Mouse (Mus musculus) cortical plate, adult 2 months (tissue): ENCODE data around the gene Rarres1. TPM values are rescaled to one million over a fixed set of nuclear protein-coding genes. Genes with fewer than 3 reads are reported as not detected.

Experiments used
- H3K27ac ChIP-seq: fragments of 200-500 bp; 2 replicates; pipeline ENCODE4 v1.5.1; 2012; ENCODE audit warnings: low read length, control low read depth, inconsistent platforms; ENCODE audit not compliant: insufficient read depth
- H3K4me1 ChIP-seq: fragments of 200-500 bp; 2 replicates; pipeline ENCODE4 v1.6.1; 2011; ENCODE audit warnings: low read length; ENCODE audit not compliant: control insufficient read depth, insufficient read depth
- H3K4me3 ChIP-seq: fragments of 200-500 bp; 2 replicates; pipeline ENCODE4 v1.5.1; 2011; ENCODE audit warnings: mild to moderate bottlenecking, low read length, control low read depth; ENCODE audit not compliant: insufficient read depth
- CTCF ChIP-seq: fragments of 200-500 bp; IDR thresholded peaks from 2 replicates; pipeline ENCODE4 v1.5.1; 2011; ENCODE audit warnings: mild to moderate bottlenecking, control low read depth, low read length; ENCODE audit not compliant: insufficient read depth; ENCODE audit errors: extremely low read depth
- POLR2A ChIP-seq: fragments of 200-500 bp; IDR thresholded peaks from 2 replicates; pipeline ENCODE4 v1.6.1; 2011; ENCODE audit warnings: mild to moderate bottlenecking, low read length, control low read depth; ENCODE audit not compliant: insufficient read depth; ENCODE audit errors: extremely low read depth
- polyA plus RNA-seq: library from polyadenylated mRNA; depleted of rRNA; stranded (reverse); fragments of >200 nt; gene quantifications from 2 replicates; pipeline ENCODE4 v1.2.3, GENCODE M21; 2012

Gene Rarres1
- polyA plus RNA-seq, 1 experiment = 1.0 TPM

DNA sequence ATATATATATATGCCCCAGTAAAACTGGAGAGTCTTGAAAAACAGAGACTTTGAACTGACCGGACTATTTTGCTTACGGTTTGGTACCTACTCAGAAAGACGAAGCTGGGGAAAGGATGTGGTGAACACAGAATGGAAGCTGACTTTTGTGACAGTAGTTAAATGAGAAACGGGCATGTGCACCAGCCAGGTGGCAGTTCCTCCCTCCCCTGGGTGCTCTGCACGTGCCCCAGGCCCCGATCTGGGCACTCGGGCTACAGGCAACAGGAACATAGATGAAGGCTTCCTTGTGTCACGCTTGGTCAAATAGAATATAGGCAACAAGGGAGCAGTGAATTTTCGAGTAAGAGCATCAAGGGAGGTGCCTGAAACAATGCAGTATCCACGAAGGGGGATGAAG is 19.0 kb downstream of the Rarres1 start:
- TF ChIP-seq CTCF = no peak
- TF ChIP-seq POLR2A = no peak
- H3K27ac ChIP-seq = no peak overlapping the region
- no peaks in the 10 kb centered on the region for H3K4me1 ChIP-seq
- H3K4me3 ChIP-seq = no peak overlapping the region

DNA sequence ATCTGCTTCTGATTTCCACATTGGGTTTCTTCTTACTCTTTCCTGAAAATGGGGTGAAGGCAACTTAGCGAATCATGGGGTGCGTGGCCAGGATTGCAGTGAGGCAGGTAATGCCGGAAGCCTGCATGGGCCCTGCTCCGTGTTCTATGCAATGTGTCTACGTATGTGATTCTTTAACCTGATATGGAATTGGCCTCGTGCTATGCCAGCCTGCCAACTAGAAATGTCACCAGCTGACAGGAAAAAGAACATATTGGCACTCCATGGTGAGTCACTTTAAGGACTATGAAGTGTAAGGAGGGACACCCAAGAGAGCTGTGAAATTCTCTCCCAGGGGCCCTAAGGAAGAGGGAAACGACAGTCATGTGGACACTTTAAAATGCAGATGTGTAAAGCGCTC is 22.2 kb downstream of the Rarres1 start:
- no peak for TF ChIP-seq CTCF
- no peak for TF ChIP-seq POLR2A
- Histone ChIP-seq H3K4me3 (no peak overlapping the region), H3K27ac (no peak overlapping the region)

DNA sequence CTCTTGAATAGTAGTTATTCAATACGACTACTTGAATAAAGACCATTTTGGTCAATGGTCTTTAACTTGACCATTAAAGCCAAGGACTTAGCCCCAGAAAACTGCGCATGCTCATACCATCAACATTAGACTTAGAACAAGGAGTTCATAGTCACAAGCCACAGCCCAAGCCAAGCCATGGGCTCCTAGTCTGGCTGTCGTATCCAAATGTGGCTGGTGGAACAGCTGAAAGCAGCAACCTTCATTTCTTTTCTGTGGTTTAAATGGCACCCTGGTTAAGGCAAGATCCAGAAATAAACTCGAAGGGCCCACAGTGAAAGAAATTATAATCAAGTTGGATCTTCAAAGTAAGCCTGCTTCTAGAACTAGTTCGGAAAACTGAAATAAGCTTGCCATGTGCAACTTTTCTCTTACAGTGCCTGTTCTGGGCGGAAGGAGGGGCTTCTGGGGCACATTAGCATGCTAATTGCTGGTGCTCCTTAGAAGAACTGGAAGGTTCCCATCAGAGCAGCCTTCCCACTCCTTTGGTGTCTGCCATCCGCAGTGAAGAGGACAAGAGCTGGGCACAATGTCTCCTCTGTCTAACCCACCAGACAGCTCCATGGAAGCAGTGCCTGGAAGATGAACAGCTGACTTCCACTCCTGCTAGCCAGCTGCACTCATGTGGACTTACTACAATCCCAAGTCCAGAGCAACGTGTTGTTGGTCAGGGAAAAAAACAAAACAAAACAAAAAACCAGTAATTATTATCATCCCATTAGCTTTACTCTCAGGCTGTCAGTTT is 23.0 kb downstream of the Rarres1 start:
- no peak overlapping the region for H3K27ac ChIP-seq
- TF ChIP-seq CTCF (no peak), POLR2A (no peak)

More for the DNA sequence above, 22.2 kb downstream of the Rarres1 start:
- H3K4me1 ChIP-seq = no peaks in the 10 kb centered on the region

DNA sequence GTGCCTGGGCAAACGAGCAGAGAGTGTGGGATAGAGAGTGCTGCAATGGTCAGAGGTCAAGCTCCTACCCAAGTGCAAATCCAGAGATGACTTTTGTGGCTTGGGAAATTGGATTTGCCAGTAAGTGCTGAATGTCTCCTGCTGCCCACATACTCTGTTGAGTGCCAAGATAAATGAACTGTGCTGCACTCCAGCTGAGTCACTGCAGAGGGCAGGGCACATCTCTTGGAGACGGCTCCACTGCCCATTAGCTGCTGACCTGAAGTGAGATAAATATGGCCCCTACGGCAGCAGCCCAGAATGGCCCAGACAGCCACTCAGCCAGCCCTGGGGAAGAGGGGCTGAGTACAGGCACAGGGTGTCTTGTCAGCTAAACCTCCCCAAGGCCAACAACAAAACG is 25.2 kb downstream of the Rarres1 start:
- Histone ChIP-seq H3K4me1 (no peaks in the 10 kb centered on the region), H3K27ac (no peak overlapping the region), H3K4me3 (no peak overlapping the region)
- TF ChIP-seq POLR2A (no peak), CTCF (no peak)

More for the DNA sequence above, 23.0 kb downstream of the Rarres1 start:
- Histone ChIP-seq H3K4me3 (no peak overlapping the region), H3K4me1 (no peaks in the 10 kb centered on the region)

DNA sequence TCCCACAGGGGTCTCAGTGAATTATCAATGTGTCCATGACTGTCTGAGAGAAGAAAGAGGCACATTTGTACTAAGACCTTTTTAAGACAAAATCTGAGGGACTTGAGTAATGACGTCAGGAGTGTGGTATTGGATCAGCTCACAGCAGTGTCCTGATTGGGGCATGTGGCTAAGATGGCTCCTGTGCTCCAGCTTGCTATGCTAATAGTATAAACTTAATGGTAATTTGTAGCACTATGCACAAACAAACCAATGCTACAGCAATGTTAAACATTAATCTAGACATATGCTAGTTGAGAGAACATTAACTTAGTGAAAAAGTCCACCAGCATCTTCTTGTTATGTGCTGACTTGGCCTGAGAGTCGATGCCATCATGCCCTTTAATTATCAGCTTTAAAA is 30.1 kb downstream of the Rarres1 start:
- Histone ChIP-seq H3K4me1 (no peaks in the 10 kb centered on the region), H3K27ac (no peak overlapping the region), H3K4me3 (no peak overlapping the region)
- TF ChIP-seq POLR2A (no peak), CTCF (no peak)

DNA sequence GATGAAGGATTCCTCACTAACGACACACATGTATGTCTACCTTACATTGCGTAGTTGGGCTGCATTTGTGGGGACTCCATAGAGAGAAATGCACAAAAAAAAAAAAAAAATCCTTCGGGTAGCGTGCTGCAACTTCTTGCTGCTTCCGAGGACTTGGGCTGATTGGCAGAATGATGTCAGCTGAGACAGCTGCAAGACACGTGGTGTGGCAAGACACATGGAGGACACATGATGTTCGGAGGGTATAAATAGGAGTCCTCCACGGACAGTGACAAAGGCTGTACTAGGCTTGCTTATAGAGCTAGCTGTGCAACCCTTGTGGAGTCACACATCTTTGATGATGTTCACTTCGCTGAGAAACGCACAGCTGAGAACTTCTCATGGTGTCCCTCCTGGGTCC is 32.9 kb downstream of the Rarres1 start:
- H3K4me3 ChIP-seq = no peak overlapping the region
- H3K27ac ChIP-seq = no peak overlapping the region
- H3K4me1 ChIP-seq = no peaks in the 10 kb centered on the region
- TF ChIP-seq CTCF = no peak
- no peak for TF ChIP-seq POLR2A

DNA sequence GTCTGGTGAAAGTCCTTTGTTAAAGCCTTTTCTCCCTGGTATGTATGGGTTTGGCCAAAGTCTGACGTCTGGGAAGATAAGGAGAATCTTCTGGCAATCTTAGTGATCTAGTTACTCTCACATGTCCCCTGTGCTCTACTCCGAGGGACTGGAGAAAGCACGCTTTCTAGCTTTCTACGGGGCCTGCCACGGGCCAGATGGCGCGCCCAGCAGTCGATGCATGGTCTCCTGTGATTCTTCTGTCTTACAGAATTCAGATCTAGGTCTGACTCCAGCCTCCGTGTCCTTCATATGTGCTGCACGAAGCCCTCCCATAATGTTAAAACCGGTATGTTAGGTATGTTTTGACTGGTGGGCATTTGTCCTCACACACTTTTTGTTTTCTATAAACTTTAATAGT is 35.5 kb downstream of the Rarres1 start:
- Histone ChIP-seq H3K4me3 (no peak overlapping the region), H3K4me1 (no peaks in the 10 kb centered on the region), H3K27ac (no peak overlapping the region)
- TF ChIP-seq CTCF = no peak
- TF ChIP-seq POLR2A = no peak

DNA sequence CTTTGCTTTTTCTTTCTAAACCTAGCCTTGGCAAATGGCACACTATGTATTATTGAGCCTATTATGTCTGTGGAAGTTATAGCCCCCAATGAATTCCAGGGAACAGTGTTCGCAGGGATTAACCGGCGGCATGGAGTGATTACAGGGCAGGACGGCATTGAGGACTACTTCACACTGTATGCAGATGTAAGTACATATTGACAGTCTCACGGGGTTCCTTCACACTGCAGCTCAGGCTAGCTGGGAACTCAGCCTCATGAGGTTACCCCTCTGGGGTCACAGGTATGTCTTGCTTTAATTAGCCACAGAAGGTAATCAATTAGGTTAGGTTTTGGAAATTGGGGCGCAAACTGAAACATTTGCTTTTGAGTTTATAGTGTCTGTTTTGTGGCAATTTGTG is 41.9 kb downstream of the Rarres1 start:
- TF ChIP-seq POLR2A = no peak
- TF ChIP-seq CTCF = no peak
- Histone ChIP-seq H3K4me1 (no peaks in the 10 kb centered on the region), H3K27ac (no peak overlapping the region), H3K4me3 (no peak overlapping the region)

DNA sequence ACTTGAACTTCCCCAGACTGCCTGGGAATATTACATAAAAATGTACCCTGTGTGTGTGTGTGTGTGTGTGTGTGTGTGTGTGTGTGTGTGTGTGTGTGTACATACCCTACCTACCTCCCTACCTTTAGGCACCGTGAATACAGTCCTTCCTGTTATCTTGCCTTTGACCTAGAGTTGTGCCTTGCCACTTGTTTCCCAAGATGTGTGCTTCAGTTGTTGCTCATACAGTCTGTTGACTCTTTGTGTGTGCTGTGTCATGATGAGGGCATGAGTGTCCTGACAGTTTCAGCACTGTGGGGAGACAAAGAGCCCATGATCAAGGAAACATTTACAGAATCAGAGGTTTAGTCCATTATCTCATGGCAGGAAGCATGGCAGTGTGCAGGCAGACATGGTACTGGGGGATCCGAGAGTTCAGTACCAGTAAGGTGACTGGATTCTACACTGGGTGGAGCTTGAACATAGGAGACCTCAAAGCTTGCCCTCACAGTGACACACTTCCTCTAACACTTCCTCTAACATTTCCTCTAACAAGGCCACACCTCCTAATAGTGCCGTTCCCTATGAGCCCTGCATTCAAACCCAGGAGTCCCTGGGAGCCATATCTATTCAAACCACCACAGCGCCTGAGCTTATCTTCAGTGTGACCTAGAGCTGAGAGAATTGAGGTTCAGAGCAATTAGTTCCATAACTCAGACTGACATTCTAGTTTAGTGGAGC is 43.8 kb downstream of the Rarres1 start:
- TF ChIP-seq CTCF = no peak
- TF ChIP-seq POLR2A = no peak
- Histone ChIP-seq H3K4me1 (no peaks in the 10 kb centered on the region), H3K4me3 (no peak overlapping the region), H3K27ac (no peak overlapping the region)

DNA sequence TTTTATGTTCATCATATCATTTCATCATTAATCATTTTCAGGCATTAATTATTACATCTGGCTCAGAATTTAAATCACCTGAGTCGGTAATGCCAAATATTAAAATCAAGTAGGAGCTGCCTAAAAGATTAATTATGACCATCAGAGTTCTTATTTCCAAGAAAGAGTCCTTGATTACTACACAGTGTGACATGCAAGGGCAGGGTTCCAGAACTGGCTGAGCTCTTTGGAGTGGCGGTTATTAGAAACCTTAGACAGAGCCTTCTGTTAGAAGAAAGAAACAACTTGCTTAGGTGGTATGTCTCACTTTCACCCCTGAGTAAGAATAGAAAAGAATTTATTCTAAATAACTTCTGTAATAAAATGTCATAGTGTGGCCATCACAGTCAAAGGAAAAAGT is 48.0 kb downstream of the Rarres1 start:
- Histone ChIP-seq H3K27ac (no peak overlapping the region), H3K4me3 (no peak overlapping the region), H3K4me1 (peaks cover 3% of the 10 kb centered on the region; the same call in 1 of the 2 replicates)
- TF ChIP-seq CTCF (no peak), POLR2A (no peak)
